Mouse (Mus musculus) layer of hippocampus, adult 2 months (tissue): ENCODE measurements around the gene Mob2. TPM values are rescaled to one million over a fixed set of nuclear protein-coding genes. Genes with fewer than 3 reads are reported as not detected.
A peak's percentile ranks its signal among the peaks of the same experiment; 100 is the strongest.

Experiments
- DNase-seq, 2 experiments: peaks; one replicate each; pipeline ENCODE4 v3.0.0; 2022; ENCODE audit warnings: low spot score in 2 of 2
- H3K27ac ChIP-seq: fragments of 200-600 bp; 2 replicates; pipeline ENCODE4 v1.8.1; 2022
- H3K4me3 ChIP-seq: fragments of 200-600 bp; 2 replicates; pipeline ENCODE4 v1.8.1; 2022; ENCODE audit warnings: mild to moderate bottlenecking
- CTCF ChIP-seq: fragments of 200-600 bp; conservative IDR thresholded peaks from 2 replicates; pipeline ENCODE4 v1.8.1; 2022; ENCODE audit warnings: antibody characterized with exemption, mild to moderate bottlenecking, moderate library complexity
- total RNA-seq, 2 experiments: library from RNA; stranded (reverse); gene quantifications; 2 replicates each; pipeline ENCODE4 v1.2.3; 2021

Gene Mob2
- total RNA-seq, 2 experiments from 2014 or later = 29.0 to 29.3 TPM

GRCm38 (mm10) chr7:142071212-142071578 is 10.3 kb upstream of the Mob2 start:
- no peak for DNase-seq
- H3K4me3 ChIP-seq = peak overlapping the region; percentile 41
- H3K27ac ChIP-seq = no peak overlapping the region
- no peak; the same call in none of the 2 replicates for TF ChIP-seq CTCF

- TF ChIP-seq CTCF = peak; percentile 88
These were observed 9.8 kb upstream of the Mob2 start for GRCm38 (mm10) chr7:142070458-142071211.

DNA sequence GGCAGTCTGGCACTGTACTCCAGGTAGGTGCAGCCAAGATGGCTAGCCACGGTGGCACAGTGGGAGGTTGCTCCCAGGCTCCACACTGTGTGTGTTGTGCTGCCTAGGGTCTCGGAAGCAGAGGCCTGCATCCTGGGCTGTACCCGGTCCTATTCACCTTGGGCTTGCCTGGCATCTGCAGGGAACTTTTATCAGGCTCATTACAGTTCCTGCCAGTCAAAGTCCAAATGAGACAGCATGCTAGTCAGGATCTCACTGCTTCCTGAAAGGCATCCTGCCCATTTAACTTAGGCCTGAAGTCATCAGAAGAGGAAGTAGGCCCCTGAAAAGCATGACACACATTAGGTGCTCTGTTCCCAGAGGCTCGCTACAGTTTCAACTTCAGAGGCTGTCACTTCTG is 7.6 kb upstream of the Mob2 start:
- H3K27ac ChIP-seq = no peak overlapping the region
- no peak for DNase-seq
- H3K4me3 ChIP-seq = no peak overlapping the region
- TF ChIP-seq CTCF = no peak

More at GRCm38 (mm10) chr7:142070458-142071211, 9.8 kb upstream of the Mob2 start:
- Histone ChIP-seq H3K4me3 (peak overlapping the region; percentile 41), H3K27ac (no peak overlapping the region)
- peak in 1 of 2 experiments; percentile 63 for DNase-seq

DNA sequence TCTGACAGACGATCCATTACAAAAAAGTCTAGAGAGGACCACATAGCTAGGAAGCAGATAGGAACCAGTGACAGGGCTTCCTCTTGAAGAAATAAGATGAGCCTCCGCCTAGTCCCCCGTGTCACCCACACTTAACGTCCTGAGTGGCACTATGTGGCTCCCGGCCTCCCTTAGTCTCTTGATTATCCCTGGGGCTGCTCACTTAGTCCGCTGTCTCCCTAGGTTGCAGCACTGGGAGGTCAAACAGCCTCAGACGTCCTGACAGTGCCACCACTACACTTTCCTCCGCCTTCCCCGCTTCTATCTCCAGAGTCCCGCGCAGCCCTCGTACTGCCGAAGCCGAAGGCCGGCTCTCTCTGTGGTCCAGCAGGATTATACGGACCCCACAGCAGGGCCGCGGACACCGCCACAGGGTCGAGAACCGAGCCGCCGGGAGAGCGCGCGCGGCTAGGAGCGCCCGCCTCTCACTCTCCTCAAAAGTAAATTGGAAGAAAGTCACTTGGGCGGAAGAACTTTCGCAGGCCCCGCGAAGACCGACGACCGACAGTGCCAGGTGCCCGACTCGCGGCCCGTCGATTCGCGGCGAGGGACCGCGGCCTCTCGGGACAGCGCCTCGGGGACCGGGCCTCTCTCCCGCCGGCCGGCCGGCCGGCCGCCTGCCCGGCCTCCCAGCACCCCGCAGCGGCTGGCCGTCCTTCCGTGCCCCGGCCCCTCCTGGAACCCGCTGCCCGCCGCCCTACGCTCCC is 507 bp downstream of the Mob2 start:
- peak overlapping the region; percentile 93 for H3K4me3 ChIP-seq
- no peak for DNase-seq
- TF ChIP-seq CTCF = no peak
- H3K27ac ChIP-seq = peak overlapping the region; percentile 95

- no peak overlapping the region for H3K4me3 ChIP-seq
- no peak for DNase-seq
- no peak for TF ChIP-seq CTCF
- no peak overlapping the region for H3K27ac ChIP-seq
These were observed 1.8 kb downstream of the Mob2 start for GRCm38 (mm10) chr7:142059024-142059423.

GRCm38 (mm10) chr7:142057121-142057520 is 3.7 kb downstream of the Mob2 start:
- no peak for TF ChIP-seq CTCF
- Histone ChIP-seq H3K27ac (no peak overlapping the region), H3K4me3 (no peak overlapping the region)
- DNase-seq = no peak

DNA sequence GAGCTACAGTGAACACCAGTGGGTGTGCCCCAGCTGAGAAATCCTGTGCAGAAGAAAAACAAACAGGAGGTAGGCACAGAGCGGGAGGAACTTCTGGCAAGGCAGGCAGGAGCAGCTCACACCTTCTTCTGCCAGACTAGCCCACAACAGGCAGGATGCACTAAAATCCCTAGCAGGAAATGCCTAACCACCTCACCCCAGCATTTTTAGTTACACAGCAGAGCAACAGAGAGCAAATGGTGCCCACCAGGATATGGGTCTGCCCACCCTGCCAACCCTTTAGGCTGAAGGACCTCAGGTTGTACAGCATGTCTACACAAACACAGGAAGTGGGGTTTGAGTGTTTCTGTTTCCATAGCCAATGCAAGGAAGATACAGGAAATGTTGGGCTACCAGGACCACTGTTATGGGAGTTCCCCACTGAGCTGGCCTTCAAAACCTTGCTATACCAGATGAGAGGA is 4.2 kb downstream of the Mob2 start:
- Histone ChIP-seq H3K4me3 (no peak overlapping the region), H3K27ac (0 out of 2 replicates have a peak overlapping the region, but pooled peaks have one; percentile 18)
- no peak for DNase-seq
- TF ChIP-seq CTCF = no peak

DNA sequence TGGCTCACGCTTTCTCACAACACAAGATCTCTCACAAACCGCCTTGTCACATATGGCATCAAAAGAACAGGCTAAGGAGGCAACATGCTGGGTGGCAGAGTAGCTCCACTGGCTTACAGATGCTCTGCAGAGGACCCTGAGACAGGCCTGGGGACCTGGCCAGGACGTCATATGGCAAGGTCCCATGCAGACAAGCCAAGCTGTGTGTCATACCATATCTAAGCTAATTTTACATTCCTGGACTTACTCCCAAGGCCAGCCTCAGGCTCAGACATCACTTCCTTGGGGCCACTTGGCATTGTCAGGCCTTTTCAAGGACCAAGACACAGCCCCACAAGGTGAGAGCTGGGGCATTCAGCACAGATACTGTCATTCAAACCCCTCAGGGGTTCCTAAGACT is 5.4 kb downstream of the Mob2 start:
- no peak for DNase-seq
- Histone ChIP-seq H3K4me3 (no peak overlapping the region), H3K27ac (no peak overlapping the region)
- no peak for TF ChIP-seq CTCF

DNA sequence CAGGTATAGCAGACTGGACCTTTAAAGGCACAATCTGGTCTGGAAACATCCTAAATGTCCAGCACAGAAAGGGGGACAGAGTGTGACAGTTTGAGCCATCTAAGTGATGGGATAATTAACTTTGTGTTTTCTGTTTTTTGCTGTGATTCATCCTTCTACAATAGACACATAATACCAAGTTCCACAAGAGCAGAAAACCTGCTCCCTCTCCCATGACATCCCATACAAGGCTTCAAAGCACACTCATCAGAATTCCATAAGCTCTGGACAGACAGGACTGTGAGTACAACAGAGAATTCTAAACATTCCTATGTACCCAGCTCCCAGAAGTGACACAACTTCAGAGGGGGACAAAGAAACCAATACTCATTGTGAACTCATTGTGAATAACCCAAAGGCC is 10.3 kb downstream of the Mob2 start:
- Histone ChIP-seq H3K4me3 (no peak overlapping the region), H3K27ac (no peak overlapping the region)
- TF ChIP-seq CTCF = no peak
- no peak for DNase-seq

GRCm38 (mm10) chr7:142045932-142046331 is 14.9 kb downstream of the Mob2 start:
- no peak for DNase-seq
- no peak overlapping the region for H3K4me3 ChIP-seq
- TF ChIP-seq CTCF = no peak

DNA sequence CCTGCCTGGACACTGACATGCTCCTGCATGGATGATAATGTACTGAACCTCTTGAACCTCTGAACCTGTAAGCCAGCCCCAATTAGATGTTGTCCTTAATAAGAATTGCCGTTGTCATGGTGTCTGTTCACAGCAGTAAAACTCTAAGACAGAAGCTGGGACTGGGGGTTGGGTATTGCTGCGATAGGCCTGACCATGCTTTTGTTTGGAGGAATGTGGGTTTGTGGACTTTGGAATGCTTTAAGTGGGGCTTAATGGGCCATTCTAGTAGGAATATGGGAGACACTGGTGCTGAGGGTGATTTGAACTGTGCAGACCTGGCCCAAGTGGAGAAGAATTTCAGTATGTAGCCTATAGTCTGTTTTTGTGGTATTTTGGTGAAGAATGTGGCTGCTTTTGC is 15.5 kb downstream of the Mob2 start:
- TF ChIP-seq CTCF = no peak

More at GRCm38 (mm10) chr7:142045932-142046331, 14.9 kb downstream of the Mob2 start:
- no peak overlapping the region for H3K27ac ChIP-seq

GRCm38 (mm10) chr7:142040756-142041155 is 20.1 kb downstream of the Mob2 start:
- TF ChIP-seq CTCF = no peak
- no peak overlapping the region for H3K27ac ChIP-seq
- H3K4me3 ChIP-seq = no peak overlapping the region
- DNase-seq = no peak

More for the DNA sequence above, 15.5 kb downstream of the Mob2 start:
- no peak overlapping the region for H3K4me3 ChIP-seq
- DNase-seq = no peak
- no peak overlapping the region for H3K27ac ChIP-seq

DNA sequence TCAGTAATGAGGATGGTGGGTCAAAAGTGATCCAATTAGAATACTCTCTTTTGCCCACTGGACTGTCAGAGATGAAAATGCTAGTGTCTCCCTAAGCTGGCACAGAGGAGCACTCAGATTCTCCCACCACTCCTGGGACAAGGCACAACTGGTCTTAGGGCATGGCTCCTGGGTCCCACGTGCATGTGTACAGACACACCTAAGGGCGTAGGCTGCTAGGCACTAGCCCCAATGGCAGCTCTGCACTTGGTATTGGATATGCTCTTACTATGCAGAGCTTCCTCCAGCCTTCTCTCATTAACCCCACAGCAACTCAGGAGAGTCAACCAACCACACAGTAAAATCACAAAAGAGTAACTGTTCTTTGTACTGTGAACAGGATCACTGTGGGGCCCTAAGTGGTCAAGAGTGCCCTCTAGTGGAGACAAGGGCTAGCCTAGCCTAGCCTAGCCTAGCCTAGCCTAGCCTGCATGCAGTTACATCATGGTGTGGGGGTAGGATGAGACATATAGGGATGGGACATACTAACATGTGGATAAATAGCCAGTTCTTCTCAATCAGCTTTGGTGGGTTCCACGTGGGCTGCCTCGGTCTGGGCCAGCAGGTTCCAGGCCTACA is 23.2 kb downstream of the Mob2 start:
- no peak overlapping the region for H3K4me3 ChIP-seq
- TF ChIP-seq CTCF = peak; percentile 90
- H3K27ac ChIP-seq = peak overlapping the region; percentile 18; the same call in 1 of the 2 replicates
- peak; percentile 11 to 51 for DNase-seq
